Mouse (Mus musculus) kidney, adult 2 months (tissue): ENCODE results near the gene Pappa2.

Experiments
- CTCF ChIP-seq: fragments of 200-500 bp; conservative IDR thresholded peaks from 2 replicates; pipeline ENCODE4 v1.5.1; 2011; ENCODE audit warnings: low read depth, mild to moderate bottlenecking, control low read depth, low read length, moderate library complexity, mixed read lengths; ENCODE audit not compliant: insufficient read depth, insufficient read length
- POLR2A ChIP-seq: fragments of 200-500 bp; IDR thresholded peaks from one replicate; pipeline ENCODE4 v1.6.1; 2011; ENCODE audit warnings: low read depth, low read length, control low read depth

- TF ChIP-seq CTCF = no peak
- TF ChIP-seq POLR2A = no peak
Measured at GRCm38 (mm10) chr1:158954785-158955184, 25.5 kb downstream of the Pappa2 start.
